Mouse (Mus musculus): ENCODE results near the gene Akap2.

The Akap2 gene

DNA sequence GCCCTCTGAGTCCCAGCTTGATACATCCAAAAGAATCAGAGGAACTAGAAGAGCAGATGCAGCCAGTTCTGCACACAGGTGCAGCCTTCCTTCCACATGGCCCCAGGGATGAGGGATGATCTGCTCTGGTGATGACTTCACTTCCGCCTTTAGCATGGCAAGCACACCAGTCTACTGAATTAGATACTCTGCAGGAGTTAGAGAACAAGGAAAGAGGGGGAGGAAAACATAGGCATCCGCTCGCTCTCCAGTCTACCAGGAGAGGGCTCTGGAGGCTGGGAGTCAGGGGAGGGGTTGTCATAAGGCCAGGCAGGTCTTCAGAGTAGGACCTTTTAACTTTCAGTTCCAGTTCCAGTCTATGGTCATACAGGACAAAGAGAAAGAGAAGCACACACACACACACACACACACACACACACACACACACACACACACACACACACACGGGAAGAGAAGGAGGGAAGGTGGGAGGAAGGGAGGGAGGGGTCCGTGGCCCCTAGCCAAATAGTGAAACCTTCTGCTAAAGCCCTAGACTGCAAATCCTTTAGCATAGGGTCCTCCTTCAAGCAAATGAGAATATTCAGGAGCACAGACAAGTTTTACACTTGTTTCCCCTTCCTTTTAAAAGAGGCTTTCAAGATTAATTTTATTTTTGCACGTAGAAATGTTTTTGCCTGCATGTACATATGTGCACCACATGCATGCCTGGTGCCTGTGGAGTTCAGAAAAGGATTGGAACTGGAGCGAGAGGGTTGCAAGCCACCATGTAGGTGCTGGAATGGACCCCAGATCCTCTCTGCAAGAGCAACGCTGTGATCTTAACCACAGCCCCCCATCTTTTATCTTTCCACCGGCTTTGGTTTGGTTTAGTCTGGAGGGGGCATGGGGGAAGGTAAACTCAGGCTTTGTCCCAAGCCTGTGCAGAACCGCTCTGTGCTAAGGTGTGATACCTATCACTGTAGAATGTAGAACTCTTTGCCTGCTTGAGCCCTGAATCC is 197.0 kb downstream of the Akap2 start:
- no peak for DNase-seq (ENCODE audit: low spot score)

DNA sequence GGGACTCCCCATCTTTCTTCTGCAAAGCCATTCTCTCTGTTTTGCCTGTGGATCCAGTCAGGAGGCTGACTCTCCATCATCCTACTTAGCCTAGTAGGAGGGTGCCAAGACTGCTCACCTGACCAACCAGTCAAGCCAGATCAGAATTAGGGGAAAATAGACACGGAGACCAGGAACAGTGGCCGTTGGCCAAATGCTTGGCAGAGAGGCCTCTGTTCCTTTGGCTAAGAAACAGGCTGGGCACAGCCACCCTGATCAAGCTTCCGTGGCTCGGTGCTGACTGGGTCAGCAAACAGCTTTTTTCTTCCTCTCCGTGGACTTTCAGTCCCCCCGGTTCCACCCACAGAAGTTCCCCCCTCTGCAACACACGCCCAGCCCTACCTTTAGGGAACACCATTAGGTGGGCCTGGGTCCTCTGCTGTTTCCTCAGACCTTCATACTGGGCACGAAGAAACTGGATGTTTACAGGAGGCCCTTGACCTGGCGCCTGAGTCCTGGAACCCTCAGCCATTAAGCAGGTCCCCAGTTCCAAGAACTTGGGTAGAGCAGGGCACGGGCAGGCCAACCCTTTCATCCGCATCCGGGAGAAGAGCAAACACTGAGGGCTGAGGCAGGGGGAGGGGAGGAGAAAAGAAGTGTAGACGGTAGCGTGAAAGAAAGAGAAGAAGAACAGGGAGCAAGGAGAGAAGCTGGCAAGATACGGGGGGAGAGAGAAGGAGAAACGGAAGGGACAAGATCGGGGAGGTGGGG is 197.9 kb downstream of the Akap2 start:
- peak; percentile 23 for DNase-seq (ENCODE audit: low spot score)

DNA sequence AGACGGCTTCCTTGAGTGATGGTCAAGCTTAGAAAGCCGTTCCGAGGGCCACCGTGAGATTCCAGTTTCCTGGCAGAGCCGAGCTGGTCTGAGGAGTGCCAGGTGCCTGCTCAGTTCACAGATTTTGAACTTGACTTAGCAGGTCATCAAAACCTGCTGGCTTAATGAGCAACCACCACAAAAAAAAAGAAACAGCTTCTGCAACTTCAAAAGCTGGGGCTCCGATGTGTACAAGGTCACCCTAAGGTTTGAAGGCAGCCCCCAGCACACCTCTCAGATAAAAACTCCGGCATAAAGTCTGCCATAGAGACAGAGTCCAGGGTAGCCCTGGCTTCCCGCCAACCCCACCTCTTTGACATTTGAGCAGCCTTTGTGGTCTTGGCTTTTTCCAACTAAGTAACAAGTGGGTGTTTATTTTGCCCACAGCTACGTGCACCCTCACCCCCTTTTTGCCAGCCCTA is 198.8 kb downstream of the Akap2 start, which contains the start of gene D630039A03Rik:
Gene D630039A03Rik (minus strand): TSS at position 97 of the 461 bp plus-strand sequence.
- no peak for DNase-seq (ENCODE audit: low spot score)

DNA sequence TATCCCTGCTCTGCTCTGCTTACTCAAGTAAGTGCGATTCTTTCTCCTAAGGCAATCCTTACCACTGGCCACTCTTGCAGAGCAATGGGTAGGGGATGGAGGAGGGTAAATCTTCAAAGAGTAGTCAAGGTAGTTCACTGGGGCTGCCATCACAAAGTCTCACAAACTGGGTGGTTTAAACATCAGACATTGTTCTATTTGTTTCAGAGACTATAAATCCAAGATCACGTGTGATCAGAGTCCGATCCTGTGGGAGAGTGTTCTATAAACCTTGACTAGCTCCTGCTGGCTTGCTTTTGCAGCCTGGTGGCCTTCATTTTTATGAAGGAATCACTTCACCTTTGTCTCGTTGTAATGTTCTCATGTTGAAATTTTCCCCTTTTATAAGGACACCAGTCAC is 199.3 kb downstream of the Akap2 start:
- no peak for DNase-seq (ENCODE audit: low spot score)

DNA sequence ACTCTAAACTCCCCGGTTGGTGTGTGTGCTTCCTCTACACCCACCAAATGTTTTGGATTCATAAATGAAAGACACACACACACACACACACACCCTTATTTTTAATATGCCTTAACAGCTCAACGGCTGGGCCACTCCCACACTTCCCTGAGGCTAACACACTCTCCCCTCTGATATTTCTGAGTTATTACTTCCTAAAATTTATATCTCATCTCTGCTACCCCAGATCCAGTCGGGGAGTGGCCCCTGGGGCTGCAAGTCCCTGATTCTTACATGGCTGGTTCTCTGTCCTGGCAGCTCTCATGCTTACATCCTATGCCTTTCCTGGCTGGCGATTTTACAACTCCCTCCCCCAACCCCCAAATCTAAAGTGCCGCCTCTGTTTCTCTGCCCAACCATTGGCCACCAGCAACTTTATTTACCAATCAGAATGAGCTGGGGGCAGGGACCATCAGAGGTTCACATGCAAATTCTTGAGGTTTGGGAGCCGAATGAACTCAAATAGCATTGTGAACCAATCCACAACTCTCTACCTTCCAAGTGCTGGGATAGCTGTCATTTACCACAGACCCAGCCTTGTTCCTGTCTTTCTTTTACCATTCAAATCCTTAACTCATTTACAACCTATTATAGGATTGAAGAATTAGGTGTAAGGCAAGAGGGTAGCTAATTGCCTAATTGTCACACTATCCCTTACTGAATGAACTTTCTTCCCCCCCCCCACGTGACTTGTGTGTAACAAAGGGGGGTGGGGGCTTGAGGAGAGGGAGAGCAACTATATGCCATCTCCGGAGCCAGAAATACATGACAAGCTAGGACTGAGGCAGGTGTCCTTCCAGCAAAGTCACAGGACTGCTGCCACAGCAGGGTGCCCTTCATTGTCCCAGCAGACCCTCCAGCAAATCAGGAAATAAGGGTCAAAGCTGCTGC is 202.3 kb downstream of the Akap2 start:
- no peak for DNase-seq (ENCODE audit: low spot score)

DNA sequence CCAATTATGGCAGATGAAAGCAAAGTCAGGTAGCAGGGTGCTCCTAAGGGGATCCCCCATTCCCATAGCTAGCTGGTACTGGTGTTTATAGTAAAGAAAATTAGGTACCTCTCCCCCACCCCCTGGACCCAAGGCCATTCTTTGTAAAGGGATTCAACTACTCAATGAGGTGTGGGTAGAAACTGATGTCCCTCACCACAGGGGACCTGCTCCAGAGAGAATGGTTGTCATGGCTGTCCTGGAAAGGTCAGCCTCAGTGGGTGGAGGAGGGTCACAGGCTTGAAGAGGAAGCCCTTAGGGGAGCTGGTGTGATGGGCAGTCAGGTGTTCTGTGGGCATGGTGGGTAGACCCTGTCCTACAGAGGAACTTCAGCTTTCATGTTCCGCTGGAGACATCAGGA is 203.1 kb downstream of the Akap2 start:
- no peak for DNase-seq (ENCODE audit: low spot score)

DNA sequence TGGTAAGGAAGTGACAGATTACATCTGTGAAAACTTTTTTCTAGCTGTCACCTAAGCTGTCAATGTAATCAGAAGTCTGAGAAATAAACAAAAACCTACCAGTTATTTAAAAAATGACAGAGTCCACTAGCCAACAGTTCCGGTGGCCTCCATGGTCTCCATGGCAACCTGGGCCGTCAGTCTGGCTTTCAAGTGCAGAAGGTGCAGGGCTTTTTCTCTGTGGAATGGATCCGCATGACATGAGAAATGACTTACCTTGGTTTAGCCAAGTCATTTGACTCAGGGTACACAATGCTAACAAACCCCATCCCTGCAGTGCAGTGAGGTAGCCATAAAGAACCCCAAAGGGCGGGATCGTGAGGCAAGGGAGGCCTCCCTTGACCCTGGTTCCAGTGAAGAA is 204.7 kb downstream of the Akap2 start:
- DNase-seq (ENCODE audit: low spot score), result no peak

DNA sequence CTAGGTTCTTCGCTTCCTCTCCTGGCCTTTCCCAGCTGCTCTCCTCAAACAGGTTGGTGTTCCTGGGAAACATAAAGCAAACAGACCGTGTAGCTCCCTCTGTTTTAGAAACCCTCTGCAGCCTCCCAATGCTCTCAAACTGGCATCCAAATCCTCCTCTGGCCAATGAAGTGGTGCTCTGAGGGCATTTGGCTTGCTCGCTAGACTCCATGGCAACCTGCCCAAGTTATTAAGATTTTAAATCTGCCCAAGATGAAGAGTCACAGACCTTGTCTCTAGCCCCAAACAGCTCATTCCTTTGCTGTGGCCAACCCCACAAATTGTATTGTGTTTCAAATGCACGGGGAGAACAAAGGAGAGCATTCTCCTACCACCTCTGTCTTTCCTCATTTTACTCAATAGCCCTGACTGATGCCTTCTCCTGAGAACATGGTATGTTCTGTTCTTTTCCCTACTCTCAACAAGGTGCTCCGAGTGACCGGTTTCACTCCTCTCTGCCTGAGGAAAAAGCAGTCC is 207.2 kb downstream of the Akap2 start:
- DNase-seq (ENCODE audit: low spot score), result no peak

DNA sequence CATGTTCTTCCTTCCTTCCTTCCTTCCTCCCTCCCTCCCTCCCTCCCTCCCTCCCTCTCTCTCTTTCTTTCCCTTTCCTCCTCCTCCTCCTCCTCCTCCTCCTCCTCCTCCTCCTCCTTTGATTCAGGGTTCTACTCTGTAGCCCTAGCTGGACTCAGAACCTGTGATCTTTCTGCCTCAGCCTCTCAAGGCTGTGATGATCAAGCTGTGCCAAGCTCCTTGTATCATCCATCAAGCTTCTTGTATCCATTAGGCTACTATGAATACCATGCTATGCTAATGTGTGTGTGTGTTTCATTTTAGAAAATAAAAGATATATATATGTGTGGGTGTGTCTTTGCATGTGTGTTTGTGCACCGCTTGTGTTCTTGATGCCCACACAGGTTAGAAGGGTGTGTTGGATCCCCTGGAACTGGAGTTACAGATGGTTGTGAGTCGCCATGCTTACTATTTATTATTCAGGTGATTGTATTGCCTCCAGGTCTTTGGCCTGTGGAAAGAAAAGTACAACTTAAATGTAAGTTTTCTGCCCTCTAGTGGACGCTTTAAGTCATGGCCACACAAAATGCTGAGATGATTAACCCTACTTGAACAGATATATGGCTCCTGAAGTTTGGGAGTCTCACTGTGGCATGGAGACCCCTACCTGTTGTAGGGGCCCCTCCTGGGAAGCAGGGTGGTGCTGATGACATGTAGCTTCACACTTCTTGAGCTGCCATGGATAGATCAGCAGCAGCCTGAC is 210.2 kb downstream of the Akap2 start:
- DNase-seq (ENCODE audit: low spot score), result peak; percentile 10

DNA sequence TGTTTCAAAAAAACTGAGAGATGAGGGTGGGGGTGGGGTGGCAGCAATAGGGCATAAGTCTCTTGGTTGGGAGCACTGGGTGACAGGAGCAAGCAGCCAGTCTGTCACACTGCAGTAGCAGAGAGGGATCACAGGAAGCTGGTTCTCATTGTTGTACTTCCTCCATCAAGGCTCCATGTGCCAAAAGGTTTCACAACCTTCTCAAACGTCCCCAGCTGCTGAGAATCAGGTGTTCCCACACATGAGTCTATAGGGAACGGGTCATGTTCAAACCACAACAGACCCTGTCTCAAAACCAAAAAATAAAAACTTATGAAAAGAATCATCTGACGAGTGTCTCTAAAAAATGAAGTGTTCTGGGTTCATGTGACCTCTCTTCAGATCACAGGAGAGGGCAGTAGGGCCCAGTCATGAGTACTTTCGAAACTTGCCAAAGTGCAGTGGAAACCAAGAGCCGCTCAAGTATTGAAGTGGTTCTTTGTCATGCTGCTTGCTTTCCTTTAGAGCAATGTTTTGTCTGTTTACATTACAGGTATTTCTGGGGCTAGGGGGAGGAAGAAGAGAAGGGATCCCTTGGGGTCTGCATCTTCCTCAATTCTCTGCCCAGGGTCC is 213.2 kb downstream of the Akap2 start:
- DNase-seq (ENCODE audit: low spot score), result no peak

DNA sequence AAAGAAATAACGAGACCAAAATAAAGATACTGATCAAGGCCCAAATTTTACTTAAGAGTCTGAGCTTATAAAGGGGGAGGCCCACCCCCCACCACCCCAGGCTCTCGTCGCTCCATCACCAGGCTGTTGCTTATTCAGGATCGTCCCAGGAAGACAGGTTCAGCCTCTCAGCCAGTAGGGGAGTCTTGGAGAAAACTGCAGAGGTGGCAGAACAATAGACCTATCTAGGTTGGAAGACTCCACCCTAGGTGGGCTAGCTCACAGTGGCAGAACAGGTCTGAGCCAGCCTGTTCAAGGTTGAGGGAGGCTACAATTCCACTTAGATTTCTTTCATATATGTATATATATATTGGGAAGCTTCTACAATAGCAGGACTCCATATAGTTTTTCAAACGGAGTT is 216.7 kb downstream of the Akap2 start:
- DNase-seq (ENCODE audit: low spot score), result no peak

DNA sequence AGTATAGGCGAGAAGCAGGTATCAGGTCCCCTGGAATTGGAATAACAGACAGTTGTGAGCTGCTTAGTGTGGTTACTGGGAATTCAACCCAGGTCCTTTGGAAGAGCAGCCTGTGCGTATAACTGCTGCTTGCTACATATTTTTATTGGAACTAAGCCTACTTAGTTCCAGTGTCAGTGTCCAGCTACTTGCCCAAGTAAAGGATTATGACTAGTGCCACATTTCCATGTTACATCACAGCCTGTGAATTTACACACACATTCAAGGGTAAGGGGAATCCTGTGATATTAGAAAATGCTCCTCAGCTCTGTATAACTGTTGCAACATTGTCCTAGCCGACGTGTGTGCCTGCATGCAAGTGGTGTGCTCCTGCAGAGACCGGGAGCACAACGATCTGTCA is 219.8 kb downstream of the Akap2 start:
- DNase-seq (ENCODE audit: low spot score), result no peak

DNA sequence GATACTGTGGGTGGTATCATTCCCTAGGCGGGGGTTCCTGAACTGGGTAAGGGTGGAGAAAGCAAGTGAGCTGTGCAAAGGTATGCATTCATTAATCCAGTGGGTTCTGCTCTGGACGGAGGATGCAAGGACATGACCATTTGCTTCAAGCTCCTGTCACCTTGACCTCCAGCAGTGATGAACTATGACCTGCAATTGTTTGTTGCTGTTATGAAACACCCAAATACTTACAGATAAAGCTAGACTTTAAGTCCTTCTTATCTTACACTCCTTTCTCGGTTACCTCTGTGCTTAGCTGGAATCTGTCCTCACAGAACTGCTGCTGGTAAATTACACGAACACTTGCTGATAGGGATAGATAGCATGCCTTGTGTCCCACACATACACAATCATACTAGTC is 223.2 kb downstream of the Akap2 start:
- DNase-seq (ENCODE audit: low spot score), result no peak

DNA sequence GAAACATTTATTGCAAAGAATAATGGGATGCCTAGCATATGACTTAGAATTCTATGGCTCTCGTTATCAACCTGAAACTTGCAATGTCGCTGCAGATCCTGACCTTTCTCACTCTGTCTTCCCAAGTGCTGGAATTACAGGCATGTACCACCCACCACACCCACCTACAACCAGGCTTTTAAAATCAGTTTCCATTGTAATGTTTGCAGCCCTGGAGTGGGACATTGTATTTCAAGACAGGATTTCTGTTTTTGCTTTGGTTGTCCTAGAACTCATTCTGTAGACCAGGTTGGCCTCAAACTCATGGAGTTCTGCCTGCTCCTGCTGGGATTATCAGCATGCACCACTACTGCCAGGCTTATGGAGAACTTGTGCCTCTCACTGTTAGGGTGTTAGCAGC is 225.4 kb downstream of the Akap2 start:
- no peak for DNase-seq (ENCODE audit: low spot score)

Measured in layer of hippocampus, adult 11-12 months (tissue).